Comparison of ENCODE assay signal across 7 mouse cellular contexts in the genomic region with DNA sequence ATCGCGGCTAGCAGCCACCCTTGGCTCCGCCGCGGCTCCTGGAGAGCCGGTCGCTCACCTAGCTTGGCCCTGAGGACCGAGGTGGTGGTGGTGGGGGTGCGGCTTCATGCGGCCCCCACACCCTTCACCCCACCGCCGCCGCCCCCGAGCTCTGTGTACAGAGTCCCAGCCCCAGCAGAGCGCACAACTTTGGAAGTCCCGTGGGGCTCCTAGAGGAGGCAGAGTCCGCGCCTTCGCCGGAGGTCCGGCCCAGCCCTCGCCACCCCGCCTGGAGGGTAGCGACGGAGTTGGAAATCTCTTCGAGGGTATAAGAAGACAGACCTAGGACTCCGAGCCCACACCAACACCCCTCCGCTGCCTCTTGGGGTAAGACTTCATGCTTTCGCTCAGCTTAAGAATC. TPM values are rescaled to one million over a fixed set of nuclear protein-coding genes. Genes with fewer than 3 reads are reported as not detected.
DNase-seq lines count a peak whose midpoint lies in the region; ATAC-seq and TF ChIP-seq lines count a peak whose summit lies in the region.

No protein-coding gene starts in this region.

- no peaks in the 10 kb centered on the region for H3K36me3 ChIP-seq in lung, embryonic 15.5 days
- no peaks in the 10 kb centered on the region for H3K36me3 ChIP-seq in forebrain, embryonic 10.5 days (replicated peaks)
- H3K36me3 ChIP-seq in neural tube, embryonic 15.5 days: no peaks in the 10 kb centered on the region

- DNase-seq in lung, postnatal 10 days: no peak
- peak; percentile 20 for DNase-seq in brain, embryonic 14.5 days (ENCODE audit: low read depth)
- no peak for DNase-seq in forebrain, embryonic 10.5 days (ENCODE audit: extremely low spot score, low spot score)
- peak; percentile 51 to 59 for DNase-seq in kidney, postnatal 4 days
- no peak for DNase-seq in cerebellum, adult 11 months

- no peaks in the 10 kb centered on the region for H3K9me3 ChIP-seq in lung, embryonic 15.5 days
- H3K9me3 ChIP-seq in forebrain, embryonic 10.5 days: no peaks in the 10 kb centered on the region
- H3K9me3 ChIP-seq in neural tube, embryonic 15.5 days (replicated peaks): no peaks in the 10 kb centered on the region

- no peak overlapping the region for H3K27ac ChIP-seq in lung, embryonic 15.5 days
- H3K27ac ChIP-seq in forebrain, embryonic 10.5 days: peak overlapping the region; percentile 74
- H3K27ac ChIP-seq in neural tube, embryonic 15.5 days (replicated peaks): peak overlapping the region; percentile 86

- H3K27me3 ChIP-seq in lung, embryonic 15.5 days: peaks cover 48% of the 10 kb centered on the region
- H3K27me3 ChIP-seq in forebrain, embryonic 10.5 days (ENCODE audit: poor library complexity, severe bottlenecking): peaks cover 70% of the 10 kb centered on the region
- peaks cover 20% of the 10 kb centered on the region for H3K27me3 ChIP-seq in neural tube, embryonic 15.5 days (replicated peaks)

- H3K4me3 ChIP-seq in lung, embryonic 15.5 days: peak overlapping the region; percentile 49
- H3K4me3 ChIP-seq in forebrain, embryonic 10.5 days: peak overlapping the region; percentile 66
- peak overlapping the region; percentile 70 for H3K4me3 ChIP-seq in neural tube, embryonic 15.5 days (replicated peaks)

- H3K4me2 ChIP-seq in lung, embryonic 15.5 days: peak overlapping the region; percentile 99
- peak overlapping the region; percentile 100 for H3K4me2 ChIP-seq in neural tube, embryonic 15.5 days

- 2% methylated on average over 29 of the region's 29 CpGs for WGBS in lung, embryonic 15.5 days
- 1% methylated on average over 29 of the region's 29 CpGs for WGBS in forebrain, embryonic 10.5 days
- 2% methylated on average over 29 of the region's 29 CpGs for WGBS in neural tube, embryonic 15.5 days

- ATAC-seq in lung, embryonic 15.5 days (ENCODE audit: borderline replicate concordance, extremely low read depth, low FRiP score, low TSS enrichment): peak; percentile 16; the same call in 1 of the 2 replicates
- peak; percentile 6; the same call in 1 of the 2 replicates for ATAC-seq in neural tube, embryonic 15.5 days (ENCODE audit: low FRiP score)

- TF ChIP-seq POLR2A in brain, embryonic 14.5 days (IDR thresholded peaks at IDR 0.05; ENCODE audit: borderline replicate concordance, extremely low read depth, insufficient read depth, insufficient read length, poor library complexity, severe bottlenecking): no peak

- TF ChIP-seq CTCF in brain, embryonic 14.5 days (IDR thresholded peaks at IDR 0.05; ENCODE audit: borderline replicate concordance, extremely low read depth, insufficient read depth, insufficient read length): no peak

- peaks cover 44% of the 10 kb centered on the region for H3K4me1 ChIP-seq in lung, embryonic 15.5 days
- peaks cover 50% of the 10 kb centered on the region for H3K4me1 ChIP-seq in forebrain, embryonic 10.5 days
- peaks cover 48% of the 10 kb centered on the region for H3K4me1 ChIP-seq in neural tube, embryonic 15.5 days

- H3K9ac ChIP-seq in lung, embryonic 15.5 days: peak overlapping the region; percentile 51
- peak overlapping the region; percentile 81 for H3K9ac ChIP-seq in neural tube, embryonic 15.5 days (replicated peaks)

RNA-seq across cellular contexts. Expression of a gene that starts 1.5 kb away (rescaled TPM):
- polyA plus RNA-seq in lung, embryonic 15.5 days (2015; fragmentation: Nextera tagmentation; extraction: Ambion mirVana): 0.19 and 0.24 TPM in 2 replicates
- 11.4 and 19.0 TPM in 2 replicates for polyA plus RNA-seq in brain, embryonic 14.5 days (2012; rRNA removed)
- 0.67 and 0.73 TPM in 2 replicates for polyA plus RNA-seq in forebrain, embryonic 10.5 days (2016; fragmentation: Nextera tagmentation; extraction: Ambion mirVana)
- polyA plus RNA-seq in neural tube, embryonic 15.5 days (2015; fragmentation: Nextera tagmentation; extraction: Ambion mirVana): 3.9 and 4.6 TPM in 2 replicates

Comparison
In these comparisons a context has a peak if more than half of its experiments do, and no peak if none do; other contexts are left out.
1. DNase-seq: peak in brain, embryonic 14.5 days (single experiment) and kidney, postnatal 4 days (2 of 2); none in lung, postnatal 10 days (single experiment), forebrain, embryonic 10.5 days (single experiment) and cerebellum, adult 11 months (single experiment).
2. Peak in every context shown above with its lines, with median percentiles within 50 percentile points of each other: H3K4me3 ChIP-seq.